Mouse (Mus musculus) limb, embryonic 15.5 days (tissue): ENCODE measurements at regions not wholly inside any gene's neighbourhood (a gene's known extent, or its start where the extent isn't known, plus 50 kb on each side); places are given as distances from the start of the nearest gene placed in this dataset.

Experiments used
- ATAC-seq: fragments of 200-750 bp; cut with Nextera tagmentation; 2 replicates; pipeline ENCODE4 v1.8.0; 2017; ENCODE audit warnings: low read depth, moderate TSS enrichment; ENCODE audit not compliant: insufficient number of reproducible peaks, low FRiP score, low TSS enrichment
- H3K27ac ChIP-seq: fragments of 300-500 bp; sonication (generic); 2 replicates; pipeline ENCODE4 v1.5.1; 2015; ENCODE audit warnings: moderate library complexity, mild to moderate bottlenecking, inconsistent platforms
- H3K27me3 ChIP-seq: fragments of 300-500 bp; sonication (generic); 2 replicates; pipeline ENCODE4 v1.6.1; 2015; ENCODE audit warnings: inconsistent platforms
- H3K36me3 ChIP-seq: fragments of 300-500 bp; sonication (generic); 2 replicates; pipeline ENCODE4 v1.6.1; 2015; ENCODE audit warnings: inconsistent platforms
- H3K4me1 ChIP-seq: fragments of 300-500 bp; sonication (generic); 2 replicates; pipeline ENCODE4 v1.6.1; 2015; ENCODE audit warnings: inconsistent platforms
- H3K4me2 ChIP-seq: fragments of 300-500 bp; sonication (generic); 2 replicates; pipeline ENCODE4 v1.6.1; 2015; ENCODE audit warnings: mild to moderate bottlenecking, inconsistent platforms
- H3K4me3 ChIP-seq: fragments of 300-500 bp; sonication (generic); 2 replicates; pipeline ENCODE4 v1.5.1; 2015; ENCODE audit warnings: mild to moderate bottlenecking, inconsistent platforms
- H3K9ac ChIP-seq: fragments of 300-500 bp; sonication (generic); 2 replicates; pipeline ENCODE4 v1.6.1; 2015; ENCODE audit warnings: inconsistent platforms
- H3K9me3 ChIP-seq: fragments of 300-500 bp; sonication (generic); 2 replicates; pipeline ENCODE4 v1.6.1; 2016; ENCODE audit warnings: inconsistent platforms
- WGBS: fragments of 180-500 bp; shearing (Covaris S2); methylation state at CpG from one replicate; pipeline ENCODE4 v1.1.7; 2015; 5-methylcytosine and 5-hydroxymethylcytosine counted together

- 70% methylated on average over 1 of the region's 1 CpGs for WGBS
- ATAC-seq, result no peak
- no peaks in the 10 kb centered on the region for H3K27me3 ChIP-seq
- H3K36me3 ChIP-seq, result no peaks in the 10 kb centered on the region
- H3K27ac ChIP-seq, result no peak overlapping the region
- peaks cover 16% of the 10 kb centered on the region for H3K4me1 ChIP-seq
- no peak overlapping the region for H3K9ac ChIP-seq
- H3K9me3 ChIP-seq, result no peaks in the 10 kb centered on the region
- H3K4me3 ChIP-seq, result no peak overlapping the region
- H3K4me2 ChIP-seq, result no peak overlapping the region
These were observed 65.2 kb upstream of the Plcl2 start for GRCm38 (mm10) chr17:50444023-50444389.

GRCm38 (mm10) chr17:50448693-50449092, 60.5 kb upstream of the Plcl2 start:
- Histone ChIP-seq H3K27me3 (no peaks in the 10 kb centered on the region), H3K4me2 (no peak overlapping the region), H3K36me3 (no peaks in the 10 kb centered on the region), H3K9ac (no peak overlapping the region), H3K9me3 (no peaks in the 10 kb centered on the region), H3K4me1 (peaks cover 4% of the 10 kb centered on the region), H3K27ac (no peak overlapping the region), H3K4me3 (no peak overlapping the region)
- no peak for ATAC-seq
- WGBS, result 84% methylated on average over 6 of the region's 6 CpGs

- no peaks in the 10 kb centered on the region for H3K9me3 ChIP-seq
- no peak overlapping the region for H3K27ac ChIP-seq
- H3K36me3 ChIP-seq, result no peaks in the 10 kb centered on the region
- no peak for ATAC-seq
- no peak overlapping the region for H3K4me3 ChIP-seq
- 56% methylated on average over 3 of the region's 3 CpGs for WGBS
- H3K27me3 ChIP-seq, result no peaks in the 10 kb centered on the region
- no peak overlapping the region for H3K4me2 ChIP-seq
- no peaks in the 10 kb centered on the region for H3K4me1 ChIP-seq
- H3K9ac ChIP-seq, result no peak overlapping the region
These were observed 57.6 kb upstream of the Plcl2 start for GRCm38 (mm10) chr17:50451606-50452005.

GRCm38 (mm10) chr17:50453524-50453923, 55.7 kb upstream of the Plcl2 start:
- no peaks in the 10 kb centered on the region for H3K9me3 ChIP-seq
- no peaks in the 10 kb centered on the region for H3K4me1 ChIP-seq
- H3K4me3 ChIP-seq, result no peak overlapping the region
- ATAC-seq, result no peak
- no peak overlapping the region for H3K27ac ChIP-seq
- H3K36me3 ChIP-seq, result no peaks in the 10 kb centered on the region
- H3K9ac ChIP-seq, result no peak overlapping the region
- no peak overlapping the region for H3K4me2 ChIP-seq
- no peaks in the 10 kb centered on the region for H3K27me3 ChIP-seq

GRCm38 (mm10) chr17:50453956-50454355, 55.2 kb upstream of the Plcl2 start:
- Histone ChIP-seq H3K36me3 (no peaks in the 10 kb centered on the region), H3K4me3 (no peak overlapping the region), H3K9ac (no peak overlapping the region), H3K27me3 (no peaks in the 10 kb centered on the region), H3K4me1 (no peaks in the 10 kb centered on the region), H3K4me2 (no peak overlapping the region), H3K27ac (no peak overlapping the region), H3K9me3 (no peaks in the 10 kb centered on the region)
- whole genome bisulfite sequencing, result 83% methylated on average over 5 of the region's 5 CpGs
- no peak for ATAC-seq

GRCm38 (mm10) chr17:50454917-50455316, 54.3 kb upstream of the Plcl2 start:
- Histone ChIP-seq H3K36me3 (no peaks in the 10 kb centered on the region), H3K27ac (no peak overlapping the region)
- 65% methylated on average over 5 of the region's 5 CpGs for WGBS

GRCm38 (mm10) chr17:50455719-50456118, 53.5 kb upstream of the Plcl2 start:
- H3K36me3 ChIP-seq, result no peaks in the 10 kb centered on the region
- H3K27ac ChIP-seq, result no peak overlapping the region
- no peak overlapping the region for H3K4me3 ChIP-seq
- H3K9ac ChIP-seq, result no peak overlapping the region
- WGBS, result 86% methylated on average over 10 of the region's 10 CpGs
- no peaks in the 10 kb centered on the region for H3K27me3 ChIP-seq
- ATAC-seq, result no peak
- no peaks in the 10 kb centered on the region for H3K9me3 ChIP-seq
- H3K4me2 ChIP-seq, result no peak overlapping the region
- no peaks in the 10 kb centered on the region for H3K4me1 ChIP-seq

More at GRCm38 (mm10) chr17:50454917-50455316, 54.3 kb upstream of the Plcl2 start:
- no peaks in the 10 kb centered on the region for H3K9me3 ChIP-seq
- H3K4me2 ChIP-seq, result no peak overlapping the region
- H3K9ac ChIP-seq, result no peak overlapping the region
- H3K4me3 ChIP-seq, result no peak overlapping the region
- H3K27me3 ChIP-seq, result no peaks in the 10 kb centered on the region
- H3K4me1 ChIP-seq, result no peaks in the 10 kb centered on the region
- no peak for ATAC-seq

GRCm38 (mm10) chr17:50457053-50457697, 52.0 kb upstream of the Plcl2 start:
- Histone ChIP-seq H3K9ac (no peak overlapping the region), H3K27ac (no peak overlapping the region), H3K4me3 (no peak overlapping the region), H3K27me3 (no peaks in the 10 kb centered on the region), H3K36me3 (no peaks in the 10 kb centered on the region), H3K4me2 (no peak overlapping the region), H3K9me3 (no peaks in the 10 kb centered on the region), H3K4me1 (no peaks in the 10 kb centered on the region)
- no peak for ATAC-seq
- WGBS, result 77% methylated on average over 6 of the region's 6 CpGs

- Histone ChIP-seq H3K9ac (no peak overlapping the region), H3K36me3 (no peaks in the 10 kb centered on the region), H3K27me3 (no peaks in the 10 kb centered on the region), H3K4me2 (no peak overlapping the region), H3K27ac (no peak overlapping the region), H3K9me3 (no peaks in the 10 kb centered on the region), H3K4me3 (no peak overlapping the region), H3K4me1 (no peaks in the 10 kb centered on the region)
- WGBS, result 82% methylated on average over 4 of the region's 4 CpGs
- no peak for ATAC-seq
These were observed 51.0 kb upstream of the Plcl2 start for GRCm38 (mm10) chr17:50458232-50458631.
